Mouse (Mus musculus) midbrain, embryonic 16.5 days (tissue): ENCODE results near the gene Olfr102. TPM values are rescaled to one million over a fixed set of nuclear protein-coding genes. Genes with fewer than 3 reads are reported as not detected.

Source experiments
- ATAC-seq: fragments of 200-750 bp; cut with Nextera tagmentation; 2 replicates; pipeline ENCODE4 v1.8.0; 2017; ENCODE audit warnings: moderate TSS enrichment
- H3K27ac ChIP-seq: fragments of 300-500 bp; sonication (generic); 2 replicates; pipeline ENCODE4 v1.5.1; 2014; ENCODE audit warnings: mild to moderate bottlenecking, low read length, mixed read lengths
- H3K27me3 ChIP-seq: fragments of 300-500 bp; sonication (generic); 2 replicates; pipeline ENCODE4 v1.6.1; 2014; ENCODE audit warnings: low read depth, low read length, mixed read lengths; ENCODE audit not compliant: control insufficient read depth, insufficient read depth
- H3K36me3 ChIP-seq: fragments of 300-500 bp; sonication (generic); 2 replicates; pipeline ENCODE4 v1.6.1; 2014; ENCODE audit warnings: mild to moderate bottlenecking, low read length, moderate library complexity, mixed read lengths; ENCODE audit not compliant: control insufficient read depth, insufficient read depth
- H3K4me1 ChIP-seq: fragments of 300-500 bp; sonication (generic); 2 replicates; pipeline ENCODE4 v1.6.1; 2014; ENCODE audit warnings: mild to moderate bottlenecking, low read length, mixed read lengths; ENCODE audit not compliant: control insufficient read depth, insufficient read depth
- H3K4me2 ChIP-seq: fragments of 300-500 bp; sonication (generic); 2 replicates; pipeline ENCODE4 v1.6.1; 2014; ENCODE audit warnings: mild to moderate bottlenecking, low read length, mixed read lengths
- H3K4me3 ChIP-seq: fragments of 300-500 bp; sonication (generic); 2 replicates; pipeline ENCODE4 v1.5.1; 2014; ENCODE audit warnings: low read depth, mild to moderate bottlenecking, low read length, moderate library complexity, mixed read lengths
- H3K9ac ChIP-seq: fragments of 300-500 bp; sonication (generic); 2 replicates; pipeline ENCODE4 v1.6.1; 2014; ENCODE audit warnings: low read depth, low read length, mixed read lengths
- H3K9me3 ChIP-seq: fragments of 300-500 bp; sonication (generic); replicated peaks from 2 replicates; pipeline ENCODE4 v1.6.1; 2014; ENCODE audit warnings: mild to moderate bottlenecking, low read length, mixed read lengths; ENCODE audit not compliant: control insufficient read depth, poor library complexity, severe bottlenecking
- WGBS: fragments of 180-500 bp; shearing (Covaris S2); extraction: QIAGEN DNeasy Blood & Tissue Kit; methylation state at CpG from one replicate; pipeline ENCODE4 v1.1.7; 2014; 5-methylcytosine and 5-hydroxymethylcytosine counted together
- polyA plus RNA-seq: library from polyadenylated mRNA; unstranded; fragments of >200 nt; fragmentation: Nextera tagmentation; extraction: Ambion mirVana; gene quantifications from 2 replicates; pipeline ENCODE4 v1.2.1, GENCODE M21; 2015

The Olfr102 gene
- polyA plus RNA-seq, 1 experiment from 2014 or later: not detected

DNA sequence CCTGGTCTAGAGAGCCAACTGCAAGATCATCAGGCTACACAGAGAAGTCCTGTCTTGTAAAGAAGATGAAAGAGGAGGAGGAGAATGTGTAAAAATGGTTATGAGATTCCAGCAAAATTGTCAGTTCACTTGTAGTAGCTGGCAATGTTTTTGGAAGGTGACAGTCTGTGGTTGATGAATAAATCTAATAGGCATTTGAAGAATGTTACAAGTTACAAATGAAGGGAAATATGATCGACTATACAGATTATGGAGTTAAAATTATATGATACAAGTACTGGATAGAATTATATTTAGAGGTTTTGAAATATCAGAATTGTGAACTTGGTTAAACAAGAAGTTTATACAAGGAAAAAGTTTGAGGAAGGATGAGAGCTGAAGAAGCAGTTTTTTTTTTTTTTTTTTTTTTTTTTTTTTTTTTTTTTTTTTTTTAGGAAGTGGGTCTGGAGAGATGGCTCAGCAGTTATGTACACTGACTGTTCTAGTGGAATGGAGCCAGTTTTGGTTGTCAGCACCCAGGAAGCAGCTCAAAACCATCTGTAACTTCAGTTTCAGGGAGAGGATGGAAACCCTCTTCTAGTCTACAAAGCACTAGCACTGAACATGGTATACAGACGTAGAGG lies 41.1 kb downstream of the Olfr102 start:
- no peak for ATAC-seq

GRCm38 (mm10) chr17:37270702-37271092 lies 46.2 kb downstream of the Olfr102 start:
- WGBS: 71% methylated on average over 8 of the region's 8 CpGs
- ATAC-seq: peak; percentile 14
- H3K36me3 ChIP-seq: no peaks in the 10 kb centered on the region

More for the DNA sequence above, 41.1 kb downstream of the Olfr102 start:
- H3K4me2 ChIP-seq: no peak overlapping the region
- WGBS: 86% methylated on average over 2 of the region's 2 CpGs
- no peak overlapping the region for H3K4me3 ChIP-seq
- no peaks in the 10 kb centered on the region for H3K36me3 ChIP-seq
- H3K4me1 ChIP-seq: no peaks in the 10 kb centered on the region
- no peak overlapping the region for H3K27ac ChIP-seq
- H3K9ac ChIP-seq: no peak overlapping the region
- H3K9me3 ChIP-seq: no peaks in the 10 kb centered on the region
- H3K27me3 ChIP-seq: no peaks in the 10 kb centered on the region

DNA sequence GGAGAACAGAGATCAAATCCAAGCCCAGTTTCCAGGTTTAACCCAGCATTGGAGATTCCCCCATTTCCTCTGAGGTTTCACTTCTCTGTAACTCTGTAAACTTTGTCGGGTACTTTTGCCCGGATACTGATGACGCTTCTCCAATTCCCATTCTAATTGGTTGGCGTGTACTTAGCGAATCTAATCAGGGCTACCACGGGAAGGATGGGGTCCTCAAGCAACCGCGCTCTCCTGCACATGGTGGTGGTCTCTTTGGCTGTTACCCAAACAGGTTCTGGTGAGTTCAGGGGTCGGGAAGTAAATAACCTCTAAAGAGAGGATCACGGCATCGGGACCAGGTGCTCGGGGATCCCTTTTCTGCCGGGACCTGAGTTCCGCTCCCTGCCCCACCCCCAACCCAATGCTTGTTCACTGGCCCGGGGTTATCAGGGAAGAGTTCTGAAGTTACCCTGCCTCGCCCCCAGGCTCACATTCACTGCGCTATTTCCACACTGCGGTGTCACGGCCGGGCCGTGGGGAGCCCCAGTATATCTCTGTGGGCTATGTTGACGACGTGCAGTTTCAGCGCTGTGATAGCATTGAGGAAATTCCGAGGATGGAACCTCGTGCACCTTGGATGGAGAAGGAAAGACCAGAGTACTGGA lies 46.7 kb downstream of the Olfr102 start, which contains the start of gene H2-M3:
Gene H2-M3, plus strand, starts transcription at position 163 of the 644 bp plus-strand sequence.
- peak; percentile 98 for ATAC-seq
- WGBS: 2% methylated on average over 26 of the region's 26 CpGs
- H3K9me3 ChIP-seq: no peaks in the 10 kb centered on the region
- peak within 1 kb of the TSS; percentile 99 for H3K4me2 ChIP-seq
- H3K36me3 ChIP-seq: no peaks in the 10 kb centered on the region
- H3K27ac ChIP-seq: no peak within 1 kb of the TSS
- peak within 1 kb of the TSS; percentile 62 for H3K9ac ChIP-seq
- no peaks in the 10 kb centered on the region for H3K27me3 ChIP-seq
- H3K4me1 ChIP-seq: peaks cover 2% of the 10 kb centered on the region; the same call in 1 of the 2 replicates
- peak within 1 kb of the TSS; percentile 59 for H3K4me3 ChIP-seq

More at GRCm38 (mm10) chr17:37270702-37271092, 46.2 kb downstream of the Olfr102 start:
- 0 out of 2 replicates have a peak overlapping the region, but pooled peaks have one; percentile 62 for H3K9ac ChIP-seq
- no peak overlapping the region for H3K27ac ChIP-seq
- H3K4me2 ChIP-seq: peak overlapping the region; percentile 99
- H3K4me3 ChIP-seq: peak overlapping the region; percentile 59
- H3K9me3 ChIP-seq: no peaks in the 10 kb centered on the region
- H3K4me1 ChIP-seq: peaks cover 2% of the 10 kb centered on the region; the same call in 1 of the 2 replicates
- H3K27me3 ChIP-seq: no peaks in the 10 kb centered on the region

GRCm38 (mm10) chr17:37263626-37264025 lies 53.2 kb downstream of the Olfr102 start, which contains the start of gene Olfr98:
TSS of gene Olfr98 (minus strand) at chr17:37263749.
- H3K27ac ChIP-seq: no peak within 1 kb of the TSS
- H3K9me3 ChIP-seq: no peaks in the 10 kb centered on the region
- H3K4me1 ChIP-seq: no peaks in the 10 kb centered on the region
- no peak within 1 kb of the TSS for H3K4me3 ChIP-seq
- no peaks in the 10 kb centered on the region for H3K27me3 ChIP-seq
- no peak within 1 kb of the TSS for H3K9ac ChIP-seq
- H3K4me2 ChIP-seq: no peak within 1 kb of the TSS
- ATAC-seq: no peak
- no peaks in the 10 kb centered on the region for H3K36me3 ChIP-seq
- WGBS: 88% methylated on average over 1 of the region's 1 CpGs

Other genes with a start within 250 kb of the Olfr102 start
- gene Olfr90, start 228.6 kb downstream of the Olfr102 start, polyA plus RNA-seq: not detected in 2 replicates
- not detected in 2 replicates for gene Olfr91, start 218.8 kb downstream of the Olfr102 start, polyA plus RNA-seq
- gene Olfr92, start 197.0 kb downstream of the Olfr102 start, polyA plus RNA-seq: not detected in 2 replicates
- not detected in 2 replicates for gene Olfr93, start 155.6 kb downstream of the Olfr102 start, polyA plus RNA-seq
- not detected in 2 replicates for gene Ubd, start 123.2 kb downstream of the Olfr102 start, polyA plus RNA-seq
- not detected in 2 replicates for gene Olfr94, start 116.1 kb downstream of the Olfr102 start, polyA plus RNA-seq
- 0.04 TPM in 1 of 2 replicates, not detected in the other for gene Olfr95, start 103.9 kb downstream of the Olfr102 start, polyA plus RNA-seq
- gene Olfr96, start 96.9 kb downstream of the Olfr102 start, polyA plus RNA-seq: not detected in 2 replicates
- not detected in 2 replicates for gene Olfr97, start 79.7 kb downstream of the Olfr102 start, polyA plus RNA-seq
- gene Olfr98, start 53.3 kb downstream of the Olfr102 start, polyA plus RNA-seq: not detected in 2 replicates
- gene H2-M3, start 46.8 kb downstream of the Olfr102 start, polyA plus RNA-seq: 1.2 and 1.9 TPM in 2 replicates
- gene Olfr99, start 33.6 kb downstream of the Olfr102 start, polyA plus RNA-seq: not detected in 2 replicates
- gene Olfr101, start 12.7 kb downstream of the Olfr102 start, polyA plus RNA-seq: not detected in 2 replicates
- gene Olfr103, start 22.6 kb upstream of the Olfr102 start, polyA plus RNA-seq: not detected in 2 replicates
- not detected in 2 replicates for gene Olfr104-ps, start 42.5 kb upstream of the Olfr102 start, polyA plus RNA-seq
- not detected in 2 replicates for gene Olfr105-ps, start 62.0 kb upstream of the Olfr102 start, polyA plus RNA-seq
- not detected in 2 replicates for gene Olfr106-ps, start 73.3 kb upstream of the Olfr102 start, polyA plus RNA-seq
- gene Olfr107, start 82.2 kb upstream of the Olfr102 start, polyA plus RNA-seq: not detected in 2 replicates
- not detected in 2 replicates for gene Olfr108, start 128.4 kb upstream of the Olfr102 start, polyA plus RNA-seq
- gene Olfr109, start 141.9 kb upstream of the Olfr102 start, polyA plus RNA-seq: not detected in 2 replicates
- gene H2-M2, start 166.5 kb upstream of the Olfr102 start, polyA plus RNA-seq: not detected in 2 replicates
- not detected in 2 replicates for gene Olfr110, start 175.4 kb upstream of the Olfr102 start, polyA plus RNA-seq
- gene Olfr111, start 191.0 kb upstream of the Olfr102 start, polyA plus RNA-seq: 0.12 TPM in 1 of 2 replicates, not detected in the other